Mouse (Mus musculus) megakaryocyte-erythroid progenitor cell, adult 5-6 weeks (primary cell): ENCODE measurements around the gene Manf. TPM values are rescaled to one million over a fixed set of nuclear protein-coding genes. Genes with fewer than 3 reads are reported as not detected.

ENCODE experiments used
- ATAC-seq: replicated peaks from 2 replicates; pipeline ENCODE4 v1.8.0; 2016; ENCODE audit warnings: mild to moderate bottlenecking, inconsistent platforms; ENCODE audit not compliant: severe bottlenecking, poor library complexity, low FRiP score, low TSS enrichment
- total RNA-seq, 2 experiments: library from RNA; stranded (forward) in 1 of 2; stranded (reverse) in 1 of 2; fragments of 200-1000, 215-1000 nt in 1 of 2; fragments of >200 nt in 1 of 2; fragmentation: Nextera tagmentation in 1 of 2; gene quantifications; 2 replicates each; pipeline ENCODE4 v1.2.3; 2014 to 2017

Manf gene
- total RNA-seq (2014; fragmentation: Nextera tagmentation) = 147 and 157 TPM in 2 replicates
- 144 and 187 TPM in 2 replicates for total RNA-seq (2017)

GRCm38 (mm10) chr9:106891829-106892551 is at the start of gene Manf:
TSS of gene Manf (minus strand) at chr9:106891979.
- peak; percentile 93 for ATAC-seq

- ATAC-seq = no peak
These were observed 43.2 kb upstream of the Manf start for GRCm38 (mm10) chr9:106934998-106935397.

GRCm38 (mm10) chr9:106914878-106915277 is 23.1 kb upstream of the Manf start:
- no peak for ATAC-seq

GRCm38 (mm10) chr9:106913759-106914158 is 22.0 kb upstream of the Manf start:
- ATAC-seq = no peak

- no peak for ATAC-seq
These were observed 19.8 kb upstream of the Manf start for GRCm38 (mm10) chr9:106911624-106912023.

GRCm38 (mm10) chr9:106908715-106909114 is 16.9 kb upstream of the Manf start:
- ATAC-seq = no peak

GRCm38 (mm10) chr9:106908174-106908573 is 16.4 kb upstream of the Manf start:
- no peak for ATAC-seq

GRCm38 (mm10) chr9:106906597-106906996 is 14.8 kb upstream of the Manf start:
- no peak for ATAC-seq

GRCm38 (mm10) chr9:106903791-106904134 is 12.0 kb upstream of the Manf start:
- ATAC-seq = peak; percentile 72; the same call in 1 of the 2 replicates

GRCm38 (mm10) chr9:106903099-106903790 is 11.5 kb upstream of the Manf start:
- no peak; the same call in 1 of the 2 replicates for ATAC-seq

GRCm38 (mm10) chr9:106901596-106901995 is 9.8 kb upstream of the Manf start:
- ATAC-seq = no peak

GRCm38 (mm10) chr9:106898901-106899300 is 7.1 kb upstream of the Manf start:
- no peak for ATAC-seq

GRCm38 (mm10) chr9:106893327-106893726 is 1.5 kb upstream of the Manf start:
- no peak for ATAC-seq

- ATAC-seq = no peak
These were observed 735 bp upstream of the Manf start for GRCm38 (mm10) chr9:106892552-106892875.

GRCm38 (mm10) chr9:106891341-106891741 is 438 bp downstream of the Manf start:
- no peak for ATAC-seq

GRCm38 (mm10) chr9:106890496-106891240 is 1.1 kb downstream of the Manf start:
- ATAC-seq = no peak

- ATAC-seq = no peak
These were observed 2.5 kb downstream of the Manf start for GRCm38 (mm10) chr9:106889321-106889720.

- no peak for ATAC-seq
These were observed 3.4 kb downstream of the Manf start for GRCm38 (mm10) chr9:106888346-106888745.

GRCm38 (mm10) chr9:106886828-106887702 is 4.7 kb downstream of the Manf start, which contains the start of gene Rbm15b:
TSS of gene Rbm15b (minus strand) at chr9:106887428.
- ATAC-seq = peak; percentile 67
